Mouse (Mus musculus) layer of hippocampus, adult 2 months (tissue): ENCODE data around the gene Schip1. TPM values are rescaled to one million over a fixed set of nuclear protein-coding genes. Genes with fewer than 3 reads are reported as not detected.
A peak's percentile ranks its signal among the peaks of the same experiment; 100 is the strongest.

Source experiments
- DNase-seq, 2 experiments: peaks; one replicate each; pipeline ENCODE4 v3.0.0; 2022; ENCODE audit warnings: low spot score in 2 of 2
- H3K27ac ChIP-seq: fragments of 200-600 bp; 2 replicates; pipeline ENCODE4 v1.8.1; 2022
- H3K4me3 ChIP-seq: fragments of 200-600 bp; 2 replicates; pipeline ENCODE4 v1.8.1; 2022; ENCODE audit warnings: mild to moderate bottlenecking
- CTCF ChIP-seq: fragments of 200-600 bp; conservative IDR thresholded peaks from 2 replicates; pipeline ENCODE4 v1.8.1; 2022; ENCODE audit warnings: antibody characterized with exemption, mild to moderate bottlenecking, moderate library complexity
- total RNA-seq, 2 experiments: library from RNA; stranded (reverse); gene quantifications; 2 replicates each; pipeline ENCODE4 v1.2.3; 2021

Gene Schip1
- total RNA-seq, 2 experiments from 2014 or later, result 276 to 283 TPM

- H3K4me3 ChIP-seq, result no peak overlapping the region
- peak overlapping the region; percentile 87 for H3K27ac ChIP-seq
- no peak for TF ChIP-seq CTCF
- DNase-seq, result no peak
Measured at GRCm38 (mm10) chr3:68607336-68607735, 542.7 kb downstream of the Schip1 start.

- Histone ChIP-seq H3K27ac (peak overlapping the region; percentile 87), H3K4me3 (no peak overlapping the region; the same call in 1 of the 2 replicates)
- DNase-seq, result peak; percentile 56 to 83
- no peak for TF ChIP-seq CTCF
Measured at GRCm38 (mm10) chr3:68608848-68609497, 544.4 kb downstream of the Schip1 start.

GRCm38 (mm10) chr3:68610011-68610410 lies 545.4 kb downstream of the Schip1 start:
- peak overlapping the region; percentile 87; the same call in 1 of the 2 replicates for H3K27ac ChIP-seq
- DNase-seq, result no peak
- no peak for TF ChIP-seq CTCF
- no peak overlapping the region for H3K4me3 ChIP-seq

- no peak for DNase-seq
- TF ChIP-seq CTCF, result no peak
- no peak overlapping the region for H3K4me3 ChIP-seq
- no peak overlapping the region for H3K27ac ChIP-seq
Measured at GRCm38 (mm10) chr3:68610598-68611261, 546.1 kb downstream of the Schip1 start.

GRCm38 (mm10) chr3:68615042-68615810 lies 550.6 kb downstream of the Schip1 start:
- H3K4me3 ChIP-seq, result no peak overlapping the region
- peak; percentile 80 for TF ChIP-seq CTCF
- H3K27ac ChIP-seq, result peak overlapping the region; percentile 52; the same call in 1 of the 2 replicates
- peak in 1 of 2 experiments; percentile 56 for DNase-seq

- no peak overlapping the region for H3K27ac ChIP-seq
- no peak for TF ChIP-seq CTCF
- DNase-seq, result no peak
- H3K4me3 ChIP-seq, result no peak overlapping the region
Measured at GRCm38 (mm10) chr3:68616363-68616762, 551.8 kb downstream of the Schip1 start.

- DNase-seq, result no peak
- Histone ChIP-seq H3K27ac (peak overlapping the region; percentile 72), H3K4me3 (no peak overlapping the region)
- no peak for TF ChIP-seq CTCF
Measured at GRCm38 (mm10) chr3:68617708-68618107, 553.1 kb downstream of the Schip1 start.

GRCm38 (mm10) chr3:68619097-68619496 lies 554.5 kb downstream of the Schip1 start:
- Histone ChIP-seq H3K4me3 (no peak overlapping the region), H3K27ac (peak overlapping the region; percentile 72; the same call in 1 of the 2 replicates)
- TF ChIP-seq CTCF, result no peak
- no peak for DNase-seq

- TF ChIP-seq CTCF, result no peak
- no peak overlapping the region; the same call in 1 of the 2 replicates for H3K27ac ChIP-seq
- no peak overlapping the region for H3K4me3 ChIP-seq
- DNase-seq, result no peak
Measured at GRCm38 (mm10) chr3:68621971-68622370, 557.4 kb downstream of the Schip1 start.

GRCm38 (mm10) chr3:68623036-68623435 lies 558.4 kb downstream of the Schip1 start:
- TF ChIP-seq CTCF, result no peak
- H3K27ac ChIP-seq, result peak overlapping the region; percentile 1; the same call in 1 of the 2 replicates
- DNase-seq, result no peak
- H3K4me3 ChIP-seq, result no peak overlapping the region

- TF ChIP-seq CTCF, result no peak
- Histone ChIP-seq H3K27ac (peak overlapping the region; percentile 28; the same call in 1 of the 2 replicates), H3K4me3 (no peak overlapping the region)
- no peak for DNase-seq
Measured at GRCm38 (mm10) chr3:68624471-68624870, 559.9 kb downstream of the Schip1 start.

- TF ChIP-seq CTCF, result no peak
- no peak for DNase-seq
- no peak overlapping the region for H3K27ac ChIP-seq
- H3K4me3 ChIP-seq, result no peak overlapping the region
Measured at GRCm38 (mm10) chr3:68630261-68630660, 565.7 kb downstream of the Schip1 start.

- DNase-seq, result no peak
- Histone ChIP-seq H3K4me3 (no peak overlapping the region), H3K27ac (no peak overlapping the region)
- no peak for TF ChIP-seq CTCF
Measured at GRCm38 (mm10) chr3:68630821-68631220, 566.2 kb downstream of the Schip1 start.
